Mouse (Mus musculus) adrenal gland, postnatal 36 days (tissue): ENCODE measurements around the gene Rbm8a2. TPM values are rescaled to one million over a fixed set of nuclear protein-coding genes. Genes with fewer than 3 reads are reported as not detected.
"Not testable (repeated sequence)": the region's sequence is repeated elsewhere in the genome, so short reads cannot be mapped to it uniquely, and the experiment has no call there.

ENCODE experiments used
- DNase-seq, 2 experiments: peaks; one replicate each; pipeline ENCODE4 v3.0.0; 2021; ENCODE audit warnings: mixed read lengths in 1 of 2
- long read RNA-seq, 2 experiments: library from polyadenylated mRNA; stranded (forward); transcript quantifications; one replicate each; pipeline ENCODE4 v2.0.0; 2021; ENCODE audit warnings: borderline sequencing depth in 2 of 2
- total RNA-seq, 2 experiments: library from RNA; stranded (reverse); gene quantifications; 2 replicates each; pipeline ENCODE4 v1.2.3; 2021

Rbm8a2 gene
- not detected for total RNA-seq
- long read RNA-seq, experiment 1, transcript Rbm8a2-201 (1 exons, 1,338 nt): major isoform, 9 of 9 reads
- long read RNA-seq, experiment 1, partial matches to known transcripts: 0 of 9 reads
- long read RNA-seq, experiment 1, other reads (novel, unspliced or antisense): 0 of 9 reads
- long read RNA-seq, experiment 2: 0 reads

DNA sequence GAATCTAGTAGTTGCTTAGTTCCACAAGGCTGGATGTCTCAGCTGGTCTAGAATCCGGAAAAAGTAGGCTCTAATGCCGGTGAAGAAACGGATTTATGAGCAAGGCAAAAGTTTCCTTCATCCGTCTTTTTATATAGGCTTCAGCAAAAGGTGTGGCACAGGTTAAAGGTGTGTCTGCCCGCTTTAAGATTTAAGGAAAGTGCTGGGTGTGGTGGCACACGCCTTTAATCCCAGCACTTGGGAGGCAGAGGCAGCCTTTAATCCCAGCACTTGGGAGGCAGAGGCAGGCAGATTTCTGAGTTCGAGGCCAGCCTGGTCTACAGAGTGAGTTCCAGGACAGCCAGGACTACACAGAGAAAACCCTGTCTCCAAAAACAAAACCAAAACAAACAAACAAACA is at the start of gene Rbm8a2:
TSS of gene Rbm8a2 (minus strand) at position 101 of the 400 bp plus-strand sequence.
- not testable (repeated sequence) for DNase-seq

DNA sequence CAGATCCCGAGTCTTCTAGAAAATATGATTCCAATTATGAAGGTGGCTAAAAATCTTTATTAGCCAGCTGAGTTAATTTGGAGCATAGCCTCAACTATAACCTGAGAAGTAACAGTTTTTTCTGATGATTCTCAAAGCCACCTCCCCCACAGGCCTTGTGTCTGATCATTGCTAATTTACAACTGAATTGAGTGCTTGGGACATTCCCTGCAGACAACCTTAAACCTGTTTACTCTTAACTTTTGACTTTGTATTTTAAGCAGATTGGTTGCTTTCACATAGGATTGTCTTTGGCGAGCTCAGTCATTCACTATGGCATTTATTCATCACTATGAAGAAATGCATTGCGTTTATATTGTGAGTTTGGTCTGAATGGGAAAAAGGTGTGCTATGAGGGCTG is 49.5 kb upstream of the Rbm8a2 start:
- DNase-seq: no peak

DNA sequence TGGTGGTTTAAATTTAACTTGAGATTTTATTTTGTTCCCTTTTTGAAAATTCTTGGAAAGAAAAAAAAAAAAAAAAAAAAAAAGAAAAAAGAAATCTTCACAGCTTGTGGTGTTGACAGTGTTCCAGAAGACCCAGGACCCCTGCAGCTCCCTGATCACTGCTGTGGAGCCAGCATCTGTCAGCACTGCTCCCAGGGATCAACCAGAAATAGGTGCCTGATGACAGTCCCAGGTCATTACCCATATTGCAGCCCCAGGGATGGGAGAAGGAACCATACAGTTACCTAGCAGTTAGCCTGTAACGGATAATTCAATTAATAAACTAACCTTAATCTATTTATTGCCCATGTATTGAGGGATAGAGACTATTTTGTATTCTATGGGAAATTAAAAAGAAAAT is 45.6 kb upstream of the Rbm8a2 start:
- no peak for DNase-seq

DNA sequence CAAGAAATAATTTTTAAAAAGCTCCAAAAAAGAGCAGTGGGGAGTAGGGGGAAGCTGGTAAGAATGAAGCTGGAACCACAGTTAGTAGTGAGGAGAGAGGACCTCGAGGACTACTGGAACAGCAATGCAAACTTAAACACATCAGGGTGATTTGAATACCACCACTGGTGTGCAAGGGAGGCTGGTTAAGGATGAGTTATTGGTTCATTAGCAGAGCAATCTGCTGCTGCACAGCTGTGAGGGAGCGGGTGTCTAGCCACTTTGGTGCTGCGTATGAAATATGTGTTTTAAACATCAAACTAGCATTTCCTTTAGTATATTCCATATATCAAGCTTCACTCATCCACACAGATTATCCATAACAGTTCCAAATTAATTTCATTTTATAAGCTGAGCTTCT is 39.6 kb upstream of the Rbm8a2 start:
- no peak for DNase-seq

DNA sequence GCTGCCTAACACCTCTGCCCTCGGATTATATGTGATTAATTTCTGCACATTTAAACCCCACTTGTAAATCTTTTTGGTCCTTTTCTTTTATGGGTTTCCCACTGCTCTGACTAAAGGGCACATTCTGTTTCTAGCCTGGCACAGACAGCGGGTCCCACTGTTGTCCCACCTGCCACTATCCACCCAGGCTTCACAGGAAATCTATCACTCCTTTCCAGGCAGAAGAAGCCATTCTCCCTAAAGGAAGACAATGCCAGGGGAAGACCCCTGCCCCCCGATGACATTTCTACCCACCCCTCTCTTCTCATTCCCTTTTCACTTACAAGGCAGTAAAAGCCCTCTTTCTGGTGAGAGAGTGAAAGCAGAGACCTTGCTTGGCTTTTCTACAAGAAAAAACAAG is 37.2 kb upstream of the Rbm8a2 start:
- no peak for DNase-seq

DNA sequence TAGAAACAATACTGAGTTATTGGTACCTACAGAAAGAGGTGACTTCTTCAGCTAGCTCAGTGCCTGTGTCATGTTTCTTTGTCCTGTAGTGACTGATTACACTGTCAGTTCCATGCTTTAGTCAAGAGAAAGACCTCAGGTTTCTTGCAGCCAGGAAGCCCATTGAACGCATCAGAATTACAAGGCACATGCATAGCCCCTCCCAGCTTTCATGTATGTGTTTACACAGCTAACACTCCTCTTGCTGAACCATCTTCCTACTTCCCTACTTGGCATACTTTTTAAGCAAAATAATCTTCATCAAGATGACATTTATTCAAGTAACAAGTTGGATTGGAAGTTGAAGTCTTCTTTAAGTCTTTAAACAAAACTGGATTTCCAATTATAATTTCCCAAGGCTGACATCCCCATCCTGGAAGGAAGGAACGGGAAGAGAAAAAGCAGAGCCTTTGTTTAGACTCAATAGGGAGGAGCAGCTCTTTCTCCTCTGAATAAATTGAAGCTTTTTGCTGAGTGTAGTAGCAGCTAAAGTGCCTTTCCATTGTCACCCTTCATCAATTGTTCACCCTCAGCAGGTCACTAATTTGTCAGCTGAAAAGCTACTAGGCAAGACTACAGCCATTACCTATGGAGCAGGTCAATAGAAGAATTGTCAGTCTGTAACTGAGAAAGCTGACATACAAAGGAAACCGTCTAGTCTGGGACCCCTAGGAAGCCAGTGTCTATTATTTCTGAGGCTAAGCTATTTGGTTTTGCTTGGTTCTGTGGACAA is 34.8 kb upstream of the Rbm8a2 start:
- DNase-seq: no peak

DNA sequence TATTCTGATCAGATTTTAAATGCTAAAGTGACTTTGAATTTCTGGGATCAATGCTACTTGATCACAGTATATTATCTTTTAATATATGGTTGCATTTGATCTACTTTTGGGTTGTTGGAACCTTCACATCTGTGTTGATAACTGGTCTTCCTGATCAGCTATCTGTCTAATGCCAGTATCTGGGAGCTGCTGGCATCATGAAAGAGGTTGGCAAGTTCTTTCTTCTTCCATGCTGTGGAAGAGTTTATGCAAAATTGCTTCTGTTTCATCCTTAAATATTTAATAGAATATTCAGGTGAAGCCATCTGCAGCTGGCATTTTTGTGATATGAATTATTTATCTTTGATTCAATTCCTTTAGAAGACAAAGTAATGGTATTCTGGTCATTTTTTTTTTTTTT is 32.6 kb upstream of the Rbm8a2 start:
- DNase-seq: no peak

DNA sequence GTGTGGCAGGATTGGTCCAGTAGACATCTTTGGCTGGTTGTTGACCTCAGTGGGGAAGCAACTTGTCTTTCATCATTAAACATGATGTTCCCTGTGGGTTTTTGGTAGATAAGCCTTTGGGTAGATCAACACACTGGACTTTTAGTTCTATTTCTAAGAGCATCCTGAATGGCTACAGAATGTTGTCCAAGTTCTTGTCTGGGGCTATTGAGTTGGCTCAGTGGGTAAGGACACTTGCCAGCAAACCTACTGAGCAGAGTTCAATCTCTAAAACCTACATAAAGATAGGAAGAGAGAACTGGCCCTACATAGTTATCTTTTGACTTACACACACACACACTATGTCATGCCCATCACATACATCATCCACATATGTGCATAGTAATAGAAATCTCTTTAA is 32.2 kb upstream of the Rbm8a2 start:
- no peak for DNase-seq

DNA sequence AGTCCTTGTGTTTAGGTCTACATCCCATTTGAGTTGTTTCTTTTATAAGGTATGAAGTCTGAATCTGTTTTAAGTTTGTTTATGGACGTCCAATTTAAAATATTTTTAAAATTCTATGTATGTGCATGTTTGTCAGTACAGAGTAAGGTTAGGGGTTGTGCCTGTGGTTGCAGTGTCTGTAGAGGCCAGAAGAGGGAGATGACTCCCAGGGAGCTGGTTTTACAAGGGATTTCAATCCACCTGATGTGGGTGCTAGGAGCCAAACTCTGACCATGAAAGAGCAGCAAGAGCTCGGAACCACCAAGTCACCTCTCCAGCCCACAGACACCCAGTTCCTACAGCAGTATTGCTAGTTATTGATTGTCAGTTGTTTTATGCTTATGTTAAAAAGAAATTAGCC is 29.5 kb upstream of the Rbm8a2 start:
- no peak for DNase-seq

DNA sequence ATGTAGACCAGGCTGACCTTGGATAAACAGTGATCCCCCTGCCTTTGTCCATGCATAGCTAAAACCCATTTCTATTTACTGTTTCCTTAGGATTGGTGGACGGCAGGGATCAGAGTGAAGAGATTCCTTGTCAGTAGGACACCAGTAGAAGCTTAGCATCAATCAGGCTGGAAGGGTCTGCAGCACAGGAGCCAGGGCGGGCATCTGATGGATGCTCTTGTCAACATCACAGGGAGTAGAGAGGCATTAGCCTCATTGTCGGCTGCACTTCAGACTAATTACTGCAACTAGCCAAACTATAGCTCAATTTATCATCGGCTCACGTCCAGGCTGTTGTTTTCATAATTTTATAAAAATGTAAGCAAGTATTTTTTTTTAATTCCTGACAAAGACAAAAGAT is 21.7 kb upstream of the Rbm8a2 start:
- DNase-seq: no peak

DNA sequence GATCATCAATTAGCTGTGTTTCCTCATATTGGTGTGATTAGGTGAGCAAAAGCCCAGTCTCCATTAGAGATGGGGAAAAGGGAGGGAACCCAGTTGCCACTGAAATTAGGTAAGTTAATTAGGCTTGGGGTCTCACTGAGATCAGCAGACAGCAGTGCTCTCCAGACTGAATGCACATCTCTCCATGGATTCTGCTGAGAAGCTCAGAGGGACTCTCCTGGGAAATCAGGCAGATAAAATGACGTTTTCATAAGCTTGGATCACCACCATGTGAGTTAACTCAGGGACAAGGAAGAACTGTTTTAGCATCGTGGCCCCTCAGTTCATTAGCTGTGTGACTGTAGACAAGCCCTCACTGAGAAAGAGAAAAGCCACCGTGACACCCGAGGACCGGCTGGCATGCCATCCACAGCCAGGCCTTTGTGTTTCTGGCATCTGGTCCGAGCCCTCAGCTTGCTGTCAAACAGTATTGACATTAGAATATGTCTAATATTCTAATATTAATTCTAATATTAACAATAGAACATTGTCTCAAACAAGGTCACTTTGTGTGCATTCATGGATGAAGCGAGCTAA is 18.2 kb upstream of the Rbm8a2 start:
- DNase-seq: no peak

DNA sequence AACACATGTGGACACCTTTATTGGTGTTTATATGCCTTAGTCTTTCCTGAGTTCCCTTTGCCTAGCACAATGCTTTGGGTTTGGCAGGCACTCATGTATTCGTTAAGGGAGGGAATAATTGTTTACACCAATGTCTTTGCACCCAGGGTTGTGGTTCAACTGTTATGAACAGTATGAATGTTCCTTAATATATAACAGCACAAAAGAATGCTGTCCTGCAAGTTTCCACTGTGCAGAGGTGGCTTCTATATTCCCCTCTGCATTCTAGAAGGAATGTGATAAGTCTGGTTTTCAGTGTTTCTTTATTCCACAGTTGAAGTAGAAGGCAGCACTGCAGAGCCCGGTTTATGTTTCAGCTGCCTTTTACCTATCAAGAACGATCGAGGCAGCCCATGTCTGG is 10.0 kb upstream of the Rbm8a2 start:
- DNase-seq: no peak

DNA sequence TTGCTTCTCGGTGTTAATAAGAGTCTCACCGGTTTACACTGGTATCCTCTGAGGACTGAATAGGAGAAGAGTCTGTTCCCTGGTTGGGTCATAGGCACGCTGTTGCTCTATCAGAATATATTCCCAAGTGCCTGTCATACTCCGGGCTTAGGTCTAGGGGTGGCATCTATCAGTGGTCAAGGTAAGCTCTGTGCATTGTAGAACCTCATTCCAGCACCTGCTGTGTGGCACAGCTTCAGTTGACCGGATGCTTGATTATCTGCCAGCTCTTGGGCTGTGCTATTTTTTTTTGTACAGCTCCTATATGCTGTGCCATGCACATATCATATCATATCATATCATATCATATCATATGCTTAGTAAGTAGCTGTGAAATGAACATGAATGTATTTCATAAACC is 9.5 kb upstream of the Rbm8a2 start:
- DNase-seq: no peak

DNA sequence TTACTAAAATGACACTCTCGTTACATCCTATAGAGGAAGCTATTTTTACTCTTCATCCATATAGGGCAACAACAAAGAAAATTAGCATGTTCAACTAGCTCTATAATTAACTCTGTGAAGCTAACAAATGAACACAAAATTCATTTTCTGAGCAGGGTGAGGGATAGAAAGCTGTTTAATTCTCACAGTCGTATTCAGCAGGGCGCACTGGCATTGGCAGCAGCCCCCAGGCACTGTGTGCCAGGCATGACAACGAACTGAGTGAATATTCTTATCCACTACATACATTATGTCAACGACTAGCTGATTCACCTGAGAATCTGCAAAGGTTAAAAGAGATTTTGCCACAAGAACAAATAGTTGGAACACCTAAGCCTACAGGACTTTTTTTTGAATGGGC is 8.2 kb downstream of the Rbm8a2 start:
- DNase-seq: no peak

DNA sequence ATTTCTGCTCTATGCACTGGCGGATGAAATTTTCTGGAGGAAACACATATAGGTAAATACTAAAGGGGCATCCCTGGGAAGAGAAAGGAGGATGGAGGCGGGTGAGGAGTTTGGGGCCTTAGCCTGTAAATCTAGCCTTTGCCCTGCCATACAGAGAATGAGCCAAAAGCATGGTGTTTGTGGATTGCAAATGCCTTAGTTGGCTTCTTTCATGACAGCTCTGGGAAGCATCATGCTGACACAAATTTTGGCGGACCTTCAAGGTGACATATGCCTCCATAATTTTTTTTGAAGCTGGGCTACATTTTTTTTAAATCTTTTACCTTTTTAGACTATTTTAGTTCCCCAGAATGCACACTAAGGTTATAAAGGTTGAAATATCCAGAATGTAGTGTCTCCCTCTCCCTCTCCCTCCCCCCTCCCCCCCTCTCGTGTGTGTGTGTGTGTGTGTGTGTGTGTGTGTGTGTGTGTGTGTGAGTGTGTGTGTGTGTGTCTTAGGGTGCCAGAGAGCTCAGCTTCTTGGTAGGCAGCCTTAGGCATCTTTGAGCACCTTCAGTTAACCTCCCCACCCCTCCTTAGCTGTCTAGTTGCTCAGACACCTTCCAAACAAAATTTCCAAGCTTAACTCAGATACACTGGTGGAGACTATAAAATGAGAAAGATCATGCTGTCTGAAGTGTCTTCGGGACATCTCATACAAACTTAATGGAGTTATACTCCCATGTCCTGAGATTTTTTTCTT is 11.7 kb downstream of the Rbm8a2 start:
- peak in 1 of 2 experiments; percentile 7 for DNase-seq

DNA sequence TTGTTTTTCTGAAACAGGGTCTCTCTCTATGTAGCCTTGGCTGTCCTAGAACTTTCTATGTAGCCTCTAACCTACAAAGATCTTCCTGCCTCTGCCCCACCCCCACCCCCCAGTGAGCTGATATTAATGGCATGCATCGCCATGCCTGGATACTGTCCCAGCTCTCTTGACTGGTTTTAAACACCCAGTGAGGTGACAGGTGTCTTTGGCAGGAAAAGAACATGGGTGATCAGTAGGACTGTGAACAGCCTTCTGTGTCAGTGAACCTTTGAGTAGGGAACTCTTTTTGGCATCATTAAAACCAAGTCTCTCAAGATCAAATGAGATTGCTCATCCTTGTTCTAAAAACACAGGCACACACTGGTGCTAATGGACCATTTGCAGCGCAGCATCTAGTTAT is 17.1 kb downstream of the Rbm8a2 start:
- DNase-seq: no peak

DNA sequence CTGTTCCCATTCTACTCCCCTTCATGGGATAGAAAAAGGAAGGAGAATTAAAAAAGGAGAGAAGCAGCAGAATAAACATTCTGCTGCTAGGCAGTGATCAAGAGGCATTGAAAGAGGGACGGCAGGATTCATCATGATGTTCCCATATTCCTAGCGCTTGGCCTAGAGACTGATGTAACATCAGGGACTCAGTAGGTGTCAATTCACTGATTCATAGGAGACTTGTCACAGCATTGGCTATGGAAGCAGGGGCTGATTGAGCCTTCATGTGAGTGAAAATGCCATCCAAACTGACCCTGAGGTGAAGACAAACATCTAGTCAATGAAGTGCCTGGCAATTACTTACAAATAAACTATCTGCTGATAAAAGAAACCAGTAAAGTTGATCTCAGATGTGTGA is 28.1 kb downstream of the Rbm8a2 start:
- DNase-seq: no peak

DNA sequence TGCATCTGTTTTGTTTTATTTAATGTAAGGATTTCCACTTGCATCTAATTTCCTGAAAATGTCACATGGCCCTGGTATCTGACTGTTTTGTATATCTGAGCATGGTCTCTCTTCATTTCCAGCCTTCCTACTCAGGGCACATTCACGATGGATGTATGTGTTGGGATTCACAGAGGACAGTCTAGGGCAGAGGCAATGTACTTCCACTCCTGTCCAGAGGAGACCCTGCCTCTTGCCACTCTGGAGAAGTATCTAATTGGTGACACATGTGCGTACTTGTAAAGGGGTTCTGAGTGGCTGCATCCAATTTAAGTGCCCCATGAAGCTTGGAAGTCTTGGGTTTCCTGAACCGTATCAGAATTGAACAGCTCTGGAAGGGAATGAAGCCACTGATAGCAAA is 28.5 kb downstream of the Rbm8a2 start:
- no peak for DNase-seq

DNA sequence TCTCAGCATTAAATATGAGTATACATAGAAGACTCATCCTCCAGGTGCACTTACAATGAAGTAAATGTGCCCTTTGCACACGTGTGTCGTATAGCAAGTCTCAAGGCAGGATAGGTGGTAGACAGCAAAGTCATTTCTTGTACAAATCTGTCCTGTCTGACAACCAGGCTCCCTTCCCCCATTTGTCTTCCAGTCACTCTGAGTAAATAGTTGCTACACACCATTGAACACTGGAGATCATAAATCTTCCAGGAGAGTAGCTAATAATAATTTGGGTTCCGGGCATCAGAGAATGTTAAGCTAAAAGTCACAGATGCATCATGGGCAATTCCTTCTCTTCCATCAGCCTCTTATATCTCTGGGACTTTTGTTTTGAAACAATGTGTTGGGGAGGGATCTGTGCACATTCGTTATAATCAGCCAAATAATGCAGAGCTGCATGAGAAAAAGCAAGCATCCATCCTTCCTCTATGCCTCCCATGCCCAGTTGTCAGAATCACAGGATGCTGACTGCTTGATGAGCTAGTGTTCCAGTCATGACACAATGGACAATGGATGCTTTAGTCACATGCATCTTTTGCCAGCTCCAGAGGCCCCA is 32.1 kb downstream of the Rbm8a2 start:
- no peak for DNase-seq

DNA sequence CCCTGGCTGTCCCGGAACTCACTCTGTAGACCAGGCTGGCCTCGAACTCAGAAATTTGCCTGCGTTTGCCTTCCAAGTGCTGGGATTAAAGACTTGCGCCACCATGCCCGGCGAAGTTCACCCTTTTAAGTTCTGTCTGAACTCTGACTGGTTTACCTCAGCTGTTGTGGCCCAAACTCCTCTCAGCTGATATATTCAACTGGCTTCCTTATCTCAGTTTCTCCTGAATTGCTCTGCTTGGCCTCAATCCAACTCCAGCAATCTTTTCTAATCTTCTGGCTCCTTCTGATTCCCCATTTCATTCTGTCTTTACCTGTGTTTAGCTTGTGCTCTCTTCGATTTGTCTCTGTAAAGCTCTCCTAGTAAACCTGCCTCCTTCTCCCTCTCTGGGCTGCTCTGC is 35.7 kb downstream of the Rbm8a2 start:
- DNase-seq: no peak

DNA sequence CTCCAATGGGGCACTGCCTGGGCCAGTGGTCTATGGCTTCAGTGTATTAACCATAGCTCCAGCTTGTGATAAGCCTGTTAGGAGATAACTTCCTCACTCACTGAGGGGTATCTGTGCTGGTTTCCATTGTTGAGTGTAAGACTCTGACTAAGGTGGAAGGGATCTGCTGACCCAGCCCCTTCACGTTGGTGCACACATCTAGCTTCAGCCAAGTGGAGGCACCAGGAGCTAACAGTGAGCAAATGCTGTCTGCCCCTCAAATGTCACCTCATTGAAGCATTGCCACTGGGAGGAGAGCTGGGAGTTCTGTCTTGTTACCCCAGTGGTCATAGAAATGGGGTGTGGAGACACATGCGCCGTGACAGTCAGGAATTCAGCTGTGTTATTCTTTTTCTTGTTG is 40.2 kb downstream of the Rbm8a2 start:
- no peak for DNase-seq

DNA sequence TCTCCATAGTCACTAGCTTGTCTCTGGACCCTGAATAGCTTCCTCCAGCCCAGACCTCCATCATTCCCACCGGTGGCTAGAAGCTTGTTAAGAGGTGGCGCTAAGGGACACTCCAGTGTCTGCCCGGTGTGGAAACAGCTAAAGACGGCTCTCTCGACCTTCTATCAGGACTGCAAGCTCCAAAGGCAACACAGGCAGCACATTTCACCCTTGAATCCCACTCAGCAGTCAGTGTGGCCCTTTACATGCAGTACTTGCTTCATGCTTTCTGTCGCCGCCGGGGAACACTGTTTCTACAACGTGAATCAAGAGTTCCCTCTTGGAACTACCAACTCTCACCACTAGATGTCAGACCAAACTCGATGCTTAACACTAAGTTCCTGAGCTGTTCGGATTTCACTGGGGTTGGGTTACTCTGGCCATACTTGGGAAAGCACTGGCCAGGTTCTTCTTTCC is 42.6 kb downstream of the Rbm8a2 start:
- DNase-seq: peak; percentile 42 to 66

DNA sequence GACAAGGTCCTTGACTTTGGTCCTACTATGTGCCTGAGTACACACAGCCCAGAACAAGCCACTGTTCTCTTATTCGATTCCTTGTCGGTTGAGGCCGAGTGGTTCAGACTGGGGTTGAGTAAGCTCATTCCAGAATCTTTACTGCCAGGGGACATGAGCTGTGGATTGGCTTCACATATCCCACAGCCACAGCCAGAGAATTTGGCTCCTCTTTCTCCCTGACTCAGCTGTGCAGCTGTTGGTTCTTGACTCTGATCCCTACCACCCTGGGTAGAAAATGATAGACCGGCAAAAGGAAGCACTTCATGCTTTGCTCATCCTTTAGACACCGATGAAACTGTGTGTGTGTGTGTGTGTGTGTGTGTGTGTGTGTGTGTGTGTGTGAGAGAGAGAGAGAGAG is 47.5 kb downstream of the Rbm8a2 start:
- DNase-seq: no peak
